ENCODE assay signal across 26 mouse cellular contexts in genomic region chr8:126153955-126154354, GRCm38 (mm10).
DNase-seq lines count a peak whose midpoint lies in the region; ATAC-seq and TF ChIP-seq lines count a peak whose summit lies in the region.
"Had no signal": no experiment of that assay in that cellular context is flagged by ENCODE, and none has a peak within 500 bp of the region (broad histone marks: within the 10 kb centered on the region; RNA-seq: fewer than 3 reads in every experiment).

No protein-coding gene starts in this region.

- no peak overlapping the region for H3K4me3 ChIP-seq in kidney, postnatal 0 days (replicated peaks; ENCODE audit: low read depth, low read length)
- H3K4me3 ChIP-seq in lung, embryonic 16.5 days (ENCODE audit: low read length): no peak overlapping the region
- no peak overlapping the region for H3K4me3 ChIP-seq in intestine, embryonic 16.5 days (ENCODE audit: low read length)
- H3K4me3 ChIP-seq in forebrain, embryonic 15.5 days: no peak overlapping the region
- H3K4me3 ChIP-seq: forebrain, embryonic 13.5 days; hindbrain, embryonic 10.5 days; hindbrain, embryonic 15.5 days; limb, embryonic 13.5 days; midbrain, embryonic 10.5 days; midbrain, embryonic 15.5 days; neural tube, embryonic 15.5 days had no signal

- peak; percentile 40 for DNase-seq in kidney, postnatal 0 days (ENCODE audit: low spot score)
- no peak for DNase-seq in kidney, postnatal 4 days
- DNase-seq in lung, postnatal 25 days (ENCODE audit: low spot score): no peak
- DNase-seq in large intestine, adult 2 months (ENCODE audit: low read depth, low spot score): peak; percentile 16
- DNase-seq: adrenal gland, adult 8-10 months; B cell, adult 2 months; cerebellum, adult 8-10 months; cerebellum, postnatal 25 days; gastrocnemius, postnatal 14 days; heart, postnatal 14 days; lung, postnatal 10 days; spleen, adult 18-20 months; thymus, adult 2 months; thymus, postnatal 36 days had no signal

- H3K9me3 ChIP-seq in kidney, postnatal 0 days (replicated peaks; ENCODE audit: low read length): no peaks in the 10 kb centered on the region
- no peaks in the 10 kb centered on the region for H3K9me3 ChIP-seq in lung, embryonic 16.5 days (ENCODE audit: control insufficient read depth, low read length)
- H3K9me3 ChIP-seq in intestine, embryonic 16.5 days (ENCODE audit: control insufficient read depth, low read length): no peaks in the 10 kb centered on the region
- no peaks in the 10 kb centered on the region for H3K9me3 ChIP-seq in forebrain, embryonic 15.5 days
- H3K9me3 ChIP-seq: forebrain, embryonic 13.5 days; hindbrain, embryonic 10.5 days; hindbrain, embryonic 15.5 days; limb, embryonic 13.5 days; midbrain, embryonic 10.5 days; midbrain, embryonic 15.5 days; neural tube, embryonic 15.5 days had no signal

- no peaks in the 10 kb centered on the region for H3K36me3 ChIP-seq in kidney, postnatal 0 days (ENCODE audit: insufficient read depth, low read length)
- H3K36me3 ChIP-seq in lung, embryonic 16.5 days (ENCODE audit: control insufficient read depth, insufficient read depth, low read length): no peaks in the 10 kb centered on the region
- no peaks in the 10 kb centered on the region for H3K36me3 ChIP-seq in intestine, embryonic 16.5 days (ENCODE audit: control insufficient read depth, insufficient read depth, low read length)
- H3K36me3 ChIP-seq in forebrain, embryonic 15.5 days: no peaks in the 10 kb centered on the region
- H3K36me3 ChIP-seq: hindbrain, embryonic 10.5 days; hindbrain, embryonic 15.5 days; limb, embryonic 13.5 days; midbrain, embryonic 10.5 days; midbrain, embryonic 15.5 days; neural tube, embryonic 15.5 days had no signal

- no peak overlapping the region for H3K27ac ChIP-seq in kidney, postnatal 0 days
- H3K27ac ChIP-seq in lung, embryonic 16.5 days (ENCODE audit: low read length): no peak overlapping the region
- H3K27ac ChIP-seq in intestine, embryonic 16.5 days (ENCODE audit: low read length): no peak overlapping the region
- H3K27ac ChIP-seq in forebrain, embryonic 15.5 days (replicated peaks): no peak overlapping the region
- H3K27ac ChIP-seq: forebrain, embryonic 13.5 days; hindbrain, embryonic 10.5 days; hindbrain, embryonic 15.5 days; limb, embryonic 13.5 days; liver, embryonic 14.5 days; midbrain, embryonic 10.5 days; midbrain, embryonic 15.5 days; neural tube, embryonic 15.5 days had no signal

- WGBS in kidney, postnatal 0 days: 45% methylated on average over 1 of the region's 1 CpGs
- 20% methylated on average over 1 of the region's 1 CpGs for WGBS in lung, embryonic 16.5 days
- WGBS in intestine, embryonic 16.5 days: 40% methylated on average over 1 of the region's 1 CpGs
- 30% methylated on average over 1 of the region's 1 CpGs for WGBS in large intestine, adult 2 months
- 78% methylated on average over 1 of the region's 1 CpGs for WGBS in forebrain, embryonic 15.5 days

- no peaks in the 10 kb centered on the region for H3K27me3 ChIP-seq in kidney, postnatal 0 days (ENCODE audit: insufficient read depth, low read length)
- no peaks in the 10 kb centered on the region for H3K27me3 ChIP-seq in lung, embryonic 16.5 days (ENCODE audit: control insufficient read depth, insufficient read depth, low read depth, low read length)
- no peaks in the 10 kb centered on the region for H3K27me3 ChIP-seq in intestine, embryonic 16.5 days (replicated peaks; ENCODE audit: control insufficient read depth, insufficient read depth, low read length)
- no peaks in the 10 kb centered on the region for H3K27me3 ChIP-seq in forebrain, embryonic 15.5 days
- H3K27me3 ChIP-seq: forebrain, embryonic 13.5 days; hindbrain, embryonic 15.5 days; limb, embryonic 13.5 days; midbrain, embryonic 15.5 days; neural tube, embryonic 15.5 days had no signal

- H3K4me1 ChIP-seq in kidney, postnatal 0 days (replicated peaks; ENCODE audit: insufficient read depth, low read length): no peaks in the 10 kb centered on the region
- peaks cover 15% of the 10 kb centered on the region for H3K4me1 ChIP-seq in lung, embryonic 16.5 days (replicated peaks; ENCODE audit: control insufficient read depth, insufficient read depth, low read length)
- H3K4me1 ChIP-seq in intestine, embryonic 16.5 days (ENCODE audit: control insufficient read depth, insufficient read depth, low read length): peaks cover 3% of the 10 kb centered on the region; the same call in 1 of the 2 replicates
- H3K4me1 ChIP-seq in forebrain, embryonic 15.5 days: no peaks in the 10 kb centered on the region
- H3K4me1 ChIP-seq: forebrain, embryonic 13.5 days; midbrain, embryonic 15.5 days; neural tube, embryonic 15.5 days had no signal

- no peak; the same call in 1 of the 2 replicates for ATAC-seq in kidney, postnatal 0 days (replicated peaks; ENCODE audit: low FRiP score, low read depth)
- ATAC-seq in lung, embryonic 16.5 days (ENCODE audit: low read depth): peak; percentile 56
- peak; percentile 95 for ATAC-seq in intestine, embryonic 16.5 days
- no peak for ATAC-seq in forebrain, embryonic 15.5 days (replicated peaks)
- ATAC-seq: forebrain, embryonic 13.5 days; inflammation-experienced regulatory T-cells, adult 6 months; midbrain, embryonic 15.5 days had no signal

- H3K9ac ChIP-seq in kidney, postnatal 0 days (ENCODE audit: low read depth, low read length): no peak overlapping the region
- H3K9ac ChIP-seq in lung, embryonic 16.5 days (ENCODE audit: low read length): no peak overlapping the region
- no peak overlapping the region for H3K9ac ChIP-seq in intestine, embryonic 16.5 days (ENCODE audit: low read depth, low read length)
- no peak overlapping the region for H3K9ac ChIP-seq in forebrain, embryonic 15.5 days (replicated peaks)
- H3K9ac ChIP-seq: forebrain, embryonic 13.5 days; hindbrain, embryonic 15.5 days; limb, embryonic 13.5 days; liver, embryonic 14.5 days; midbrain, embryonic 15.5 days; neural tube, embryonic 15.5 days had no signal

- no peak overlapping the region for H3K4me2 ChIP-seq in kidney, postnatal 0 days (ENCODE audit: low read length)
- H3K4me2 ChIP-seq in lung, embryonic 16.5 days (ENCODE audit: low read depth, low read length): no peak overlapping the region
- no peak overlapping the region for H3K4me2 ChIP-seq in intestine, embryonic 16.5 days (ENCODE audit: low read depth, low read length)
- no peak overlapping the region for H3K4me2 ChIP-seq in forebrain, embryonic 15.5 days (replicated peaks)
- H3K4me2 ChIP-seq: forebrain, embryonic 13.5 days; hindbrain, embryonic 15.5 days; limb, embryonic 13.5 days; midbrain, embryonic 15.5 days; neural tube, embryonic 15.5 days had no signal

- TF ChIP-seq CTCF in kidney, postnatal 0 days (IDR thresholded peaks at IDR 0.05; ENCODE audit: low read depth): no peak

Comparison
In these comparisons a context has a peak if more than half of its experiments do, and no peak if none do; other contexts are left out.
1. DNase-seq: peak in kidney, postnatal 0 days (single experiment) and large intestine, adult 2 months (single experiment); none in kidney, postnatal 4 days (0 of 2) and lung, postnatal 25 days (single experiment).
2. ATAC-seq: peak in lung, embryonic 16.5 days (single experiment) and intestine, embryonic 16.5 days (single experiment); none in kidney, postnatal 0 days (single experiment) and forebrain, embryonic 15.5 days (single experiment).